Mouse (Mus musculus): ENCODE data around the gene Usp20. TPM values are rescaled to one million over a fixed set of nuclear protein-coding genes. Genes with fewer than 3 reads are reported as not detected.

The Usp20 gene
- polyA plus RNA-seq, 1 experiment = 5.1 TPM

- Histone ChIP-seq H3K27ac (ENCODE audit: insufficient read depth, low read depth, low read length) (no peak overlapping the region), H3K4me3 (ENCODE audit: low read depth, low read length) (no peak overlapping the region), H3K4me1 (ENCODE audit: control insufficient read depth, insufficient read depth, insufficient read length, low read length) (peaks cover 2% of the 10 kb centered on the region; the same call in 1 of the 2 replicates), H3K36me3 (ENCODE audit: control insufficient read depth, insufficient read depth, low read length) (no peaks in the 10 kb centered on the region), H3K27me3 (ENCODE audit: control insufficient read depth, insufficient read depth, low read length) (no peaks in the 10 kb centered on the region)
- TF ChIP-seq CTCF (IDR thresholded peaks at IDR 0.05; ENCODE audit: extremely low read depth, insufficient read length, insufficient replicate concordance, low read depth, low read length) (no peak), POLR2A (IDR thresholded peaks at IDR 0.05; ENCODE audit: low read depth, low read length) (no peak)
- 82% methylated on average over 11 of the region's 11 CpGs for WGBS
Measured at GRCm38 (mm10) chr2:31066019-31066789, 84.1 kb downstream of the Usp20 start.

DNA sequence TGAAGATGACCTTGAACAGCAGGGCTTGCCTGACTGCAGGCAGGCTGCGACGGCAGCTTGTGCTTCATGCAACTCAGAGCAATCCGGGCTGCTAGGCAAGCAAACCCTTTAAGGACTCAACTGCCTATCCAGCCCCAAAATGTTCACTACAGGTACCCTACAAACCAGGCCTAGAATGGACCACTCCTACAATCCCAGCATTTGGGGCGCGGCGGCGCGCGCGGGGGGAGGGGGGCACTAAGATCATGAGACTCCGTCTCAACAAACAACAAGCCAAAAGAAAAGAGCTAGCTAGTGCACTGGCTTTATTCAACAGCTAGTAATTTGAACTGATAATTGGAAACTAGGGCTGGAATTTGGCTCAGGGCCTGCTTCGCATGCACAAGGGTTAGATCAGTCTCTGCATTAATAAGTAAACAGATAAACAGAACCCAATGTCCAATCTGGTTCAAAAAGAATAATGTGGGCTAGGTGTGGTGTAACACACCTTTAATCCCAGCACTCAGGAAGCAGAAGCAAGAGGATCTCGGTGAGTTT, 85.0 kb downstream of the Usp20 start:
- no peaks in the 10 kb centered on the region for H3K36me3 ChIP-seq (ENCODE audit: control insufficient read depth, insufficient read depth, low read length)
- H3K4me3 ChIP-seq (ENCODE audit: low read depth, low read length) = no peak overlapping the region
- WGBS = 88% methylated on average over 13 of the region's 13 CpGs
- no peak overlapping the region for H3K27ac ChIP-seq (ENCODE audit: insufficient read depth, low read depth, low read length)
- H3K27me3 ChIP-seq (ENCODE audit: control insufficient read depth, insufficient read depth, low read length) = no peaks in the 10 kb centered on the region
- no peaks in the 10 kb centered on the region for H3K4me1 ChIP-seq (ENCODE audit: control insufficient read depth, insufficient read depth, insufficient read length, low read length)
- TF ChIP-seq POLR2A (IDR thresholded peaks at IDR 0.05; ENCODE audit: low read depth, low read length) (no peak), CTCF (IDR thresholded peaks at IDR 0.05; ENCODE audit: extremely low read depth, insufficient read length, insufficient replicate concordance, low read depth, low read length) (no peak)

GRCm38 (mm10) chr2:31067696-31068245, 85.7 kb downstream of the Usp20 start:
- no peaks in the 10 kb centered on the region for H3K4me1 ChIP-seq (ENCODE audit: control insufficient read depth, insufficient read depth, insufficient read length, low read length)
- 79% methylated on average over 7 of the region's 7 CpGs for WGBS
- no peak overlapping the region for H3K4me3 ChIP-seq (ENCODE audit: low read depth, low read length)
- H3K27me3 ChIP-seq (ENCODE audit: control insufficient read depth, insufficient read depth, low read length) = no peaks in the 10 kb centered on the region
- H3K36me3 ChIP-seq (ENCODE audit: control insufficient read depth, insufficient read depth, low read length) = no peaks in the 10 kb centered on the region
- no peak for TF ChIP-seq POLR2A (IDR thresholded peaks at IDR 0.05; ENCODE audit: low read depth, low read length)
- TF ChIP-seq CTCF (IDR thresholded peaks at IDR 0.05; ENCODE audit: extremely low read depth, insufficient read length, insufficient replicate concordance, low read depth, low read length) = no peak
- no peak overlapping the region for H3K27ac ChIP-seq (ENCODE audit: insufficient read depth, low read depth, low read length)

- no peaks in the 10 kb centered on the region for H3K27me3 ChIP-seq (ENCODE audit: control insufficient read depth, insufficient read depth, low read length)
- no peaks in the 10 kb centered on the region for H3K36me3 ChIP-seq (ENCODE audit: control insufficient read depth, insufficient read depth, low read length)
- no peak overlapping the region for H3K4me3 ChIP-seq (ENCODE audit: low read depth, low read length)
- WGBS = 69% methylated on average over 13 of the region's 13 CpGs
- 0 out of 2 replicates have a peak overlapping the region, but pooled peaks have one; percentile 27 for H3K27ac ChIP-seq (ENCODE audit: insufficient read depth, low read depth, low read length)
- TF ChIP-seq CTCF (IDR thresholded peaks at IDR 0.05; ENCODE audit: extremely low read depth, insufficient read length, insufficient replicate concordance, low read depth, low read length) (no peak), POLR2A (IDR thresholded peaks at IDR 0.05; ENCODE audit: low read depth, low read length) (no peak)
- no peaks in the 10 kb centered on the region for H3K4me1 ChIP-seq (ENCODE audit: control insufficient read depth, insufficient read depth, insufficient read length, low read length)
Measured at GRCm38 (mm10) chr2:31068246-31069113, 86.4 kb downstream of the Usp20 start.

DNA sequence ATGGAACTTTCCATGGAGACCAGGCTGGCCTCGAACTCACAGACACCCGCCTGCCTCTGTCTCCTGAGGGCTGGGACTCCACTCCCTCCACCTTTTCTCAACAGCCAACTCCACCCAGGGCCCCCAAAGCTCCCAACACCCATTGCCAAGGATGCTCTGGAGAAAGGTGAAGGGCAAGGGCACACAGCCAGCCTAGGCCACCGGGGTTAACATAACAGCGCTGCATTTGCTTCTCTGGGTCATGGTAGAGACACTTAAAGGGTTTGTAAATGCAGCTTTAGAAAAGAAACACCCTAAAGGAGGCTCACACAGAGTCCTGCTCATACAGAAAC, 87.0 kb downstream of the Usp20 start:
- no peaks in the 10 kb centered on the region for H3K4me1 ChIP-seq (ENCODE audit: control insufficient read depth, insufficient read depth, insufficient read length, low read length)
- 0 out of 2 replicates have a peak overlapping the region, but pooled peaks have one; percentile 27 for H3K27ac ChIP-seq (ENCODE audit: insufficient read depth, low read depth, low read length)
- no peaks in the 10 kb centered on the region for H3K27me3 ChIP-seq (ENCODE audit: control insufficient read depth, insufficient read depth, low read length)
- 87% methylated on average over 4 of the region's 4 CpGs for WGBS
- TF ChIP-seq CTCF (IDR thresholded peaks at IDR 0.05; ENCODE audit: extremely low read depth, insufficient read length, insufficient replicate concordance, low read depth, low read length) (no peak), POLR2A (IDR thresholded peaks at IDR 0.05; ENCODE audit: low read depth, low read length) (no peak)
- no peaks in the 10 kb centered on the region for H3K36me3 ChIP-seq (ENCODE audit: control insufficient read depth, insufficient read depth, low read length)
- H3K4me3 ChIP-seq (ENCODE audit: low read depth, low read length) = no peak overlapping the region

DNA sequence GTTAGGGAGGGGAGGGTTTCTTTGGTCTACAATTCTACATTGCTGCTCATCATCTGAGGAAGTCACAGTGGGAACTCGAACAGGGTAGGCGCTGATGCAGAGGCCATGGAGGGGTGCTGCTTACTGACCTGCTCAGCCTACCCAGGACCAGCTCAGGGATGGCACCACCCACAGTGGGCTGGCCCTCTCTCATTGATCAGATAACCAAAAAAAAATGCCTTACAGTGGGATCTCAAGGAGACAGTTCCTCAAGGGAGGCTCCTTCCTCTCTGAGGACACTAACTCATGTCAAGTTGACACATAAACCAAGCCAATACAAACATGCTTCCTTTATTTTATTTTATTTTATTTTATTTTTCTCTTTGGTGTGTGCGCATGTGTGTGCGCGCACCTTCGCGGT, 87.4 kb downstream of the Usp20 start:
- H3K4me3 ChIP-seq (ENCODE audit: low read depth, low read length) = no peak overlapping the region
- H3K4me1 ChIP-seq (ENCODE audit: control insufficient read depth, insufficient read depth, insufficient read length, low read length) = no peaks in the 10 kb centered on the region
- TF ChIP-seq POLR2A (IDR thresholded peaks at IDR 0.05; ENCODE audit: low read depth, low read length) (no peak), CTCF (IDR thresholded peaks at IDR 0.05; ENCODE audit: extremely low read depth, insufficient read length, insufficient replicate concordance, low read depth, low read length) (no peak)
- WGBS = 91% methylated on average over 7 of the region's 7 CpGs
- H3K36me3 ChIP-seq (ENCODE audit: control insufficient read depth, insufficient read depth, low read length) = no peaks in the 10 kb centered on the region
- no peaks in the 10 kb centered on the region for H3K27me3 ChIP-seq (ENCODE audit: control insufficient read depth, insufficient read depth, low read length)
- no peak overlapping the region for H3K27ac ChIP-seq (ENCODE audit: insufficient read depth, low read depth, low read length)

Other genes with a start within 250 kb of the Usp20 start
- 0.71 and 1.9 TPM in 2 replicates for gene 1700001O22Rik, start 178.6 kb upstream of the Usp20 start, polyA plus RNA-seq (2012; rRNA removed)
- 14.3 and 23.8 TPM in 2 replicates for gene Ntmt1, start 174.5 kb upstream of the Usp20 start, polyA plus RNA-seq (2012; rRNA removed)
- gene Asb6, start 151.9 kb upstream of the Usp20 start, polyA plus RNA-seq (2012; rRNA removed) = 23.5 and 31.7 TPM in 2 replicates
- gene Prrx2, start 147.3 kb upstream of the Usp20 start, polyA plus RNA-seq (2012; rRNA removed) = 1.8 and 2.6 TPM in 2 replicates
- gene Ptges, start 52.4 kb upstream of the Usp20 start, polyA plus RNA-seq (2012; rRNA removed) = 5.9 and 10.9 TPM in 2 replicates
- gene Tor1b, start 29.3 kb upstream of the Usp20 start, polyA plus RNA-seq (2012; rRNA removed) = 8.0 and 8.2 TPM in 2 replicates
- 38.8 and 78.6 TPM in 2 replicates for gene Tor1a, start 14.3 kb upstream of the Usp20 start, polyA plus RNA-seq (2012; rRNA removed)
- 5.3 and 9.0 TPM in 2 replicates for gene BC005624, start 78 bp upstream of the Usp20 start, polyA plus RNA-seq (2012; rRNA removed)
- 20.3 and 28.6 TPM in 2 replicates for gene Fnbp1, start 159.7 kb downstream of the Usp20 start, polyA plus RNA-seq (2012; rRNA removed)
- gene Gpr107, start 170.0 kb downstream of the Usp20 start, polyA plus RNA-seq (2012; rRNA removed) = 14.8 and 30.5 TPM in 2 replicates

Measured in small intestine, adult 2 months (tissue).